Mouse (Mus musculus) myocyte (in vitro differentiated cells): ENCODE measurements around the gene Cfdp1.

ENCODE experiments used
- E2F4 ChIP-seq: IDR thresholded peaks from one replicate; pipeline ENCODE4 v1.6.1; 2011; ENCODE audit warnings: mild to moderate bottlenecking, control low read depth, moderate library complexity; ENCODE audit not compliant: insufficient read depth
- MAX ChIP-seq: IDR thresholded peaks from one replicate; pipeline ENCODE4 v1.6.1; 2011; ENCODE audit warnings: low read depth, mild to moderate bottlenecking, control low read depth
- MYOD1 ChIP-seq, 3 experiments: IDR thresholded peaks; one replicate each; pipeline ENCODE4 v1.6.1; 2011; ENCODE audit warnings: control low read depth in 2 of 3, low read depth in 2 of 3, mild to moderate bottlenecking in 2 of 3, moderate library complexity in 1 of 3; ENCODE audit not compliant: insufficient read length in 2 of 3, control insufficient read depth in 1 of 3
- POLR2A ChIP-seq: IDR thresholded peaks from one replicate; pipeline ENCODE4 v1.6.1; 2011; ENCODE audit warnings: low read depth, mild to moderate bottlenecking, control low read depth, moderate library complexity; ENCODE audit not compliant: insufficient read length
- POLR2AphosphoS2 ChIP-seq: IDR thresholded peaks from one replicate; pipeline ENCODE4 v1.6.1; 2011; ENCODE audit warnings: low read depth, control low read depth; ENCODE audit not compliant: insufficient read length
- REST ChIP-seq: IDR thresholded peaks from one replicate; pipeline ENCODE4 v1.6.1; 2011; ENCODE audit warnings: mild to moderate bottlenecking, control low read depth, moderate library complexity; ENCODE audit not compliant: insufficient read depth, insufficient read length
- TCF12 ChIP-seq: IDR thresholded peaks from one replicate; pipeline ENCODE4 v1.6.1; 2011; ENCODE audit warnings: mild to moderate bottlenecking, control low read depth; ENCODE audit not compliant: poor library complexity, insufficient read depth, severe bottlenecking
- USF1 ChIP-seq: IDR thresholded peaks from one replicate; pipeline ENCODE4 v1.6.1; 2011; ENCODE audit warnings: low read depth, mild to moderate bottlenecking, control low read depth, moderate library complexity

DNA sequence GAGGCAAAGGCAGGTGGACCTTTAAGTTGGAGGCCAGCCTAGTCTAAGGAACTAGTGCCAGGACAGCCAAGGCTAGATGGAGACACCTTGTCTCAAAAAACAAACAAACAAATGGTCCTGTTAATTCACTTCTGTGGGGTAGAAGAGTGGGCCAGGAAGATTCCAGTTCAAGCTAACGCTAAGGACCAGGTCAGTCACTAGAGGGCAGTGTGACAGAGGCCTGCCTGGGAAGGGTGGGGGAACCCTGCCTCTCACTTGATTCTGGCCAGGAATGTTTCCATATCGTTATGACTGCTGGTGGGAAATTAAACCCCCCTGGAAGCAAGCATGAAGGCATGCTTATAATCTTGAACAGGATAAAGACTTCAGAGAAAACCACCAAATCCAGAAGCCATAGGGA, 27.5 kb upstream of the Cfdp1 start:
- no peak for TF ChIP-seq E2F4
- TF ChIP-seq POLR2A = no peak
- TF ChIP-seq TCF12 = no peak
- no peak for TF ChIP-seq USF1
- TF ChIP-seq MAX = no peak
- no peak for TF ChIP-seq POLR2AphosphoS2
- no peak for TF ChIP-seq REST
- TF ChIP-seq MYOD1 (IDR thresholded peaks at IDR 0.05; ENCODE audit: control insufficient read depth in 1 of 3, insufficient read length in 2 of 3, low read depth in 2 of 3) = no peak
